Mouse (Mus musculus) T-helper 2 cell (primary cell): ENCODE data around the gene Grin2c.

Source experiments
- in situ Hi-C: fragments of 300-600 bp; cut with MboI, MseI; formaldehyde crosslinking; loops from one replicate; pipeline ENCODE4 v1.15.1; 2025; ENCODE audit warnings: high pct_unique_total_duplicates

The Grin2c gene

GRCm38 (mm10) chr11:115233526-115234290 is 33.3 kb downstream of the Grin2c start:
- in situ Hi-C loops, result no loop called here

- in situ Hi-C loops, result no loop called here
Observed at GRCm38 (mm10) chr11:115232889-115233288, 34.2 kb downstream of the Grin2c start.

- in situ Hi-C loops, result no loop called here
Observed at GRCm38 (mm10) chr11:115231924-115232323, 35.1 kb downstream of the Grin2c start.

- in situ Hi-C loops, result no loop called here
Observed at GRCm38 (mm10) chr11:115231168-115231915, 35.7 kb downstream of the Grin2c start.

GRCm38 (mm10) chr11:115229021-115229930 is 37.8 kb downstream of the Grin2c start:
- in situ Hi-C loops, result no loop called here

- in situ Hi-C loops, result no loop called here
Observed at GRCm38 (mm10) chr11:115228430-115228829, 38.6 kb downstream of the Grin2c start.

GRCm38 (mm10) chr11:115227640-115228039 is 39.4 kb downstream of the Grin2c start:
- in situ Hi-C loops, result no loop called here

- in situ Hi-C loops, result no loop called here
Observed at GRCm38 (mm10) chr11:115226811-115227491, 40.1 kb downstream of the Grin2c start.

GRCm38 (mm10) chr11:115225301-115225700 is 41.7 kb downstream of the Grin2c start:
- in situ Hi-C loops, result no loop called here

- in situ Hi-C loops, result no loop called here
Observed at GRCm38 (mm10) chr11:115224889-115225288, 42.2 kb downstream of the Grin2c start.

GRCm38 (mm10) chr11:115223877-115224276 is 43.2 kb downstream of the Grin2c start:
- in situ Hi-C loops, result no loop called here

- in situ Hi-C loops, result no loop called here
Observed at GRCm38 (mm10) chr11:115223451-115223850, 43.6 kb downstream of the Grin2c start.

- in situ Hi-C loops, result no loop called here
Observed at GRCm38 (mm10) chr11:115222570-115222969, 44.5 kb downstream of the Grin2c start.

- in situ Hi-C loops, result no loop called here
Observed at GRCm38 (mm10) chr11:115222077-115222476, 45.0 kb downstream of the Grin2c start.

- in situ Hi-C loops, result no loop called here
Observed at GRCm38 (mm10) chr11:115219685-115220084, 47.4 kb downstream of the Grin2c start.

- in situ Hi-C loops, result no loop called here
Observed at GRCm38 (mm10) chr11:115219263-115219662, 47.8 kb downstream of the Grin2c start.

GRCm38 (mm10) chr11:115217439-115218410 is 49.3 kb downstream of the Grin2c start:
- in situ Hi-C loops, result no loop called here

GRCm38 (mm10) chr11:115215123-115215522 is 51.9 kb downstream of the Grin2c start:
- in situ Hi-C loops, result no loop called here

GRCm38 (mm10) chr11:115212116-115212515 is 54.9 kb downstream of the Grin2c start:
- in situ Hi-C loops, result no loop called here

GRCm38 (mm10) chr11:115209958-115210357 is 57.1 kb downstream of the Grin2c start:
- in situ Hi-C loops, result loop anchor here (5.0 kb wide), 1 partner anchor 37 kb away; no protein-coding TSS in a partner anchor
